ENCODE assay signal across 8 mouse cellular contexts in genomic region chr4:83261998-83262397, GRCm38 (mm10).
DNase-seq lines count a peak whose midpoint lies in the region; ATAC-seq and TF ChIP-seq lines count a peak whose summit lies in the region.

No protein-coding gene starts in this region.

- peaks cover 4% of the 10 kb centered on the region for H3K4me1 ChIP-seq in cortical plate, adult 2 months (ENCODE audit: control insufficient read depth, insufficient read depth, low read length)
- H3K4me1 ChIP-seq in limb, embryonic 11.5 days (ENCODE audit: control insufficient read depth, insufficient read depth, low read length), result no peaks in the 10 kb centered on the region

- ATAC-seq in limb, embryonic 11.5 days (ENCODE audit: insufficient number of reproducible peaks, low FRiP score, low TSS enrichment, low read depth), result no peak
- no peak for ATAC-seq in monocyte, adult 5-6 weeks (replicated peaks; ENCODE audit: insufficient number of reproducible peaks, low FRiP score, low TSS enrichment, poor library complexity, severe bottlenecking)

- no peaks in the 10 kb centered on the region for H3K36me3 ChIP-seq in limb, embryonic 11.5 days (ENCODE audit: control insufficient read depth, insufficient read depth, low read length)

- WGBS in limb, embryonic 11.5 days, result 11% methylated on average over 2 of the region's 2 CpGs

- H3K4me3 ChIP-seq in cortical plate, adult 2 months (ENCODE audit: insufficient read depth, low read length), result no peak overlapping the region
- no peak overlapping the region for H3K4me3 ChIP-seq in limb, embryonic 11.5 days (ENCODE audit: low read depth, low read length)

- TF ChIP-seq CTCF in cortical plate, adult 2 months (IDR thresholded peaks at IDR 0.05; ENCODE audit: extremely low read depth, insufficient read depth, low read length), result peak; percentile 49; the same call in 1 of the 2 replicates

- H3K4me2 ChIP-seq in limb, embryonic 11.5 days (ENCODE audit: low read depth, severe bottlenecking), result no peak overlapping the region

- no peak for TF ChIP-seq POLR2A in cortical plate, adult 2 months (IDR thresholded peaks at IDR 0.05; ENCODE audit: extremely low read depth, insufficient read depth, low read length)

- DNase-seq in cerebellum, postnatal 14 days, result peak; percentile 65 to 71
- no peak for DNase-seq in cerebellum, adult 9-10 months
- DNase-seq in layer of hippocampus, postnatal 10 days (ENCODE audit: low spot score in 2 of 2), result peak; percentile 60 to 64
- no peak for DNase-seq in layer of hippocampus, adult 8-10 months (ENCODE audit: low spot score in 2 of 2)
- peak; percentile 62 for DNase-seq in CD4-positive, CD25-positive, alpha-beta regulatory T cell, adult 2 months (ENCODE audit: low read depth, low spot score)
- peak; percentile 72 for DNase-seq in limb, embryonic 11.5 days (ENCODE audit: low spot score)

- H3K27ac ChIP-seq in cortical plate, adult 2 months (ENCODE audit: insufficient read depth, low read length), result no peak overlapping the region
- H3K27ac ChIP-seq in limb, embryonic 11.5 days (replicated peaks; ENCODE audit: low read depth, low read length), result no peak overlapping the region

- H3K27me3 ChIP-seq in limb, embryonic 11.5 days (ENCODE audit: control insufficient read depth, insufficient read depth, low read length), result no peaks in the 10 kb centered on the region

- no peaks in the 10 kb centered on the region for H3K9me3 ChIP-seq in limb, embryonic 11.5 days (ENCODE audit: control insufficient read depth, low read length)

- H3K9ac ChIP-seq in limb, embryonic 11.5 days (ENCODE audit: low read length), result no peak overlapping the region

Comparison
In these comparisons a context has a peak if more than half of its experiments do, and no peak if none do; other contexts are left out.
1. DNase-seq: peak in cerebellum, postnatal 14 days (2 of 2), layer of hippocampus, postnatal 10 days (2 of 2), CD4-positive, CD25-positive, alpha-beta regulatory T cell, adult 2 months (single experiment) and limb, embryonic 11.5 days (single experiment); none in cerebellum, adult 9-10 months (single experiment) and layer of hippocampus, adult 8-10 months (0 of 2).